Mouse (Mus musculus) frontal cortex, adult (tissue): ENCODE data around the gene Ptpn21.

Experiments
- ATAC-seq: cut with Nextera tagmentation; 2 replicates; pipeline ENCODE4 v1.9.2; 2017; ENCODE audit warnings: mild to moderate bottlenecking, moderate library complexity, mixed read lengths; ENCODE audit not compliant: low TSS enrichment

The Ptpn21 gene

DNA sequence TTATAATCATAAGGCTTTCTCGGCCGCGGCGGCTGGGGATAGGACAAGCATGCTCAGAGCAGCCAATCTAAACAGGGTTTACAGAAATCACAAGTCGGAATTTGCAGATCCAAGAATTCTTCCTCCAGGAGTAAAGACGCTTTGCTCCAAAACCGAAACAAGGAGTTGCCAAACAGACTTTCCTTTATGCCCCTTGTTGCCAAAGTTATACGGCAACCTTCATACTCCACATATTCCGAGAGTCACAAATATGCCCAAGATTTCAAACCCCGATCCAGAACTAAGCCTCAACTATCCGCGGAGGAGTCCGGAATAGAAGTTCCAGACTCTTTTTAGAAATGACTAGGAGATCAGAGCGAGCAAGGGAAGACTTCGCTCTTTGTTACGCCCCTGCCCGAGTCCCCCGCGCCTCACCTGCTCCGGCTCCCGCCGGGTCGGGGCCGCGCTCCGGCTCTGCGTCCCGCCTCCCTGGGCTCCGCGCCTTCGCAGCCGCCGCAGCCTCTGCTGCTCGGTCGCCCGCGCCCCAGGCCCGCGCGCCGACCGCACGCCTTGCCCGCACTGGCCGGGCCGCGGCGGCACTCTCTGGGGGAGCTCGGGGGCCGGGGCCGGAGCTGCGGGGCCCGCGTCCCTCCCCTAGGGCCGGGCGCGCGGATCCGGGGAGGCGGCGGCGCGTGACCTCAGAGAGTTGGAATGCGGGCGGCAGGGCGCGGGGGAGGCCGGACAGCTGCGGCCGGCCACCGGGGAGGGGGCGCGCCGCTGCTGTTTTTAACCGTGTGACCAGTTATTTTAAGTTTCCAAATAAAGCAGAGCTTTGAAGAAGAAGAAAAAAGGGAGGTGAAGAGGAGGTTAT lies at the start of gene Ptpn21:
Ptpn21 (minus strand) TSS at position 455 of the 850 bp plus-strand sequence.
- ATAC-seq: peak; percentile 29

DNA sequence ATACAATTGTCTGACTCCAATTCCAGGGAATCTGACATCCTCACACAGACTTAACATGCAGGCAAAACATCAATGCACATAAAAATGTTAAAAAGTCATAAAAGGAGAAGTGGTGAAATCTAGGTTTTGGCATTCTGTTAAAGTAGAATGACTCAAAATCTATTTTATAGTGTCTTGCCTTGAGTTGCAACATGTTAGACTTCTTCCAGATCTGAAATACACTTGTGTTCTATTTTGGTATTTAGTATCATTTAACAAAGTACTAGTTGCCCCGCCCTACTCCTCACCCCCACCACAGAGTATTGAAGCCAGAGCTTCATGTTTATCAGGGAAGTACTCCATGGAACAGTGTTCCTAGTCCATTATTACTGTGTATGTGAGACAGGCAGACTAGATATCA lies 47.0 kb upstream of the Ptpn21 start:
- no peak for ATAC-seq

DNA sequence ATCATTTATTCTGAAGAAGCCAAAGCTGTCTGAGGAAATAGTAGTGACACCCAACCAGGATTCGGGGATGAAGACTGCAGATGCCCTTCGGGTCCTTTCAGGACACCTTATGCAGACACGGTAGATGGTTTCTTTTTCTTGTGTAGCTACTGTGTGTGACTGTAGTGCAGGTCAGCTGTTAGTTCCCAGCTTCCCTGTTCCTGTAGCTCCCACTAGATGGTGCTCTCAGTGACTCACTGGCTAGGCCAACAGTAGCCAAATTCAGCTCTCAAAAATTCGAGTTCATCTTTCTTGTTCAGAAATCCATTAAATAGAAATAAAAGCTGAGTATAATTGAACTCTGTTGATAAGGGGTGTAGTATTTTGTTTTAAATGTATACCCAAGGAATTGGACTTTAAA lies 41.9 kb upstream of the Ptpn21 start:
- ATAC-seq: peak; percentile 64

DNA sequence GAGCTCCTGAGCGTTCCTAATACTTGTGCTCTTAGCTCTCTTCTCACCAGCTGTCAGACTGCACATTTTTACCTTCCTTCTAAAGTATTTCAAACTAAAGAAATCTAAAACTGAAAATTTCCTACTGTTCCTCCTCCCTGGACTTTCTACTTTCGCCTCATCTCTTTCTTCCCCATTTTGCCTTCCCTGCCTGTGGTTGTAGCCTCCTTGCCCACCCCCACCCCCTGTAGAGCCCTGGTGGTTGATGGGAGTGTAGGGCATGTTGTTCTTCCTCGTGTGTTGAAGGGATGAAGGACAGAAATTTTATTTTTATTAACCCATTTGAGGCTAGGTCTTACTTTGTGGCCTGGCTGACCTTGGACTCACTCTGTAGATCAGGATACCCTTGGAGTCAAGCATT lies 40.3 kb upstream of the Ptpn21 start:
- no peak for ATAC-seq

DNA sequence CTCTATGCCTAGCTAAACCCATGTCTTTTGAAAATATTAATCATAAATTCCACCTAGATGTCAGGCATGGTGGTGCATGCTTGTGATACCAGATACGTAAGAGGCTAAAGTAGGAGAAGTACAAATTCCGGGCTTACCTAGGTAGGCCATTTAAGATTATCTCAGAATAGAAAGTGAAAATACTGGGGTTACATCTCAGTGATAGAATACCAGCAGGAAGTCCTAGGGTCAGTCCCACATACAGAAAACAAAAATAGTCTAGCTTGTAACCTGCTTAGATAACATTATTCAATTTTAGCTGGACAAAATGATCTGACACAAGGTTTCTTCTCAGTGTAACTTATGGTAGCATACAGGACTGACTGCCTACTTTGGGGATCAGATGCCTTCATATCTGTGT lies 29.0 kb upstream of the Ptpn21 start:
- ATAC-seq: no peak

DNA sequence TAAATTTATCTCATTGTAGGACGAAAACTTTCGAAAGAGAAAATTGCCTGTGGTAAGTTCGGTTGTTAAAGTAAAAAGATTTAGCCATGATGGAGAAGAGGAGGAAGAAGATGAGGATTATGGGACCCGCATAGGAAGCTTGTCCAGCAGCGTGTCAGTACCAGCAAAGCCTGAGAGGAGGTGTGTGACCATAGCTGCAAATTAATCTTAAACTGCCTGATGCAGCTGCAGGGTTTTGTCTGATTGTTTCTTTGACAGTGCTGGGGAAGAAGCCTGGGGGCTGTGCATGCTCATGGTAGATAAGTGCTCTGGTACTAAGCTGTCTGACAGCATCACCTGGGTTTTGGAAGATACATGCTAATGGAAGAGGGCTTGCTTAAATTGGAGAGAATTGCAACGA lies 22.5 kb upstream of the Ptpn21 start:
- ATAC-seq: no peak

DNA sequence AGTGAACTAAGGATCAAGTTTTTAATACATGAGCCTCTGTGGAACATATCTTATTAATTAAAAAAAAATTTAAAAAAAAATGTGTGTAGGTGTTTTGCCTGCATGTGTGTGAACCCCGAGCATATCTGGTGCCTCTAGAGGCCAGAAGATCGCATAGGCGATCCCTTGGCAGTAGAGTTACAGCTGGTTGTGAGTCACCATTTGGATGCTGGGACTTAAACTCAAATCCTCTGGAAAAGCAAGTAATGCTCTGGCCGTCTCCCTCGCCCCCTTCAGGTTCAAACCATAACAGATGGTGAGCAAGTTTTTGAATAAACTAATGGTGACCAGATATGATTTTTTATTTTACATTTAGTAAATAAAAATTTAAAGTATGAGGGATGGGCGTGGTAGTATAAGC lies 20.4 kb upstream of the Ptpn21 start:
- ATAC-seq: no peak

DNA sequence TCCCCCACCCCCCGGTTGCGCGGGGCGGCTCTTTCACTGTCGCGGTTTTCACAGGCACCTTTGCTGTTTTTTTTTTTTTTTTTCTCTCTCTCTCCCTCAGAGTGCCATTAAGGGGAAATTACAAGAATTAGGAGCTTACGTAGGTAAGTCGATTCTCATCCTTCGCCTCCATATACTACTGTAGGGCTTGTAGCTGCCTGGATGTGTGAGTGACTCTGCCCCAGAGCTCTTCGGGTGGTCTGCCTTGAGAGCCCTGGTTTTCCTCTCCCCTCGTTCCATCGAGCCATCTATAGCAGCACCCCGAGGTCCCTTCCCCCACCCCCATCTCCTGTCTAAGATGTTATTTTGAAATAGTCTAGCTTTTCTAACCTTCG lies 10.2 kb upstream of the Ptpn21 start:
- ATAC-seq: 0 out of 2 replicates have a peak, but pooled peaks have one; percentile 31

DNA sequence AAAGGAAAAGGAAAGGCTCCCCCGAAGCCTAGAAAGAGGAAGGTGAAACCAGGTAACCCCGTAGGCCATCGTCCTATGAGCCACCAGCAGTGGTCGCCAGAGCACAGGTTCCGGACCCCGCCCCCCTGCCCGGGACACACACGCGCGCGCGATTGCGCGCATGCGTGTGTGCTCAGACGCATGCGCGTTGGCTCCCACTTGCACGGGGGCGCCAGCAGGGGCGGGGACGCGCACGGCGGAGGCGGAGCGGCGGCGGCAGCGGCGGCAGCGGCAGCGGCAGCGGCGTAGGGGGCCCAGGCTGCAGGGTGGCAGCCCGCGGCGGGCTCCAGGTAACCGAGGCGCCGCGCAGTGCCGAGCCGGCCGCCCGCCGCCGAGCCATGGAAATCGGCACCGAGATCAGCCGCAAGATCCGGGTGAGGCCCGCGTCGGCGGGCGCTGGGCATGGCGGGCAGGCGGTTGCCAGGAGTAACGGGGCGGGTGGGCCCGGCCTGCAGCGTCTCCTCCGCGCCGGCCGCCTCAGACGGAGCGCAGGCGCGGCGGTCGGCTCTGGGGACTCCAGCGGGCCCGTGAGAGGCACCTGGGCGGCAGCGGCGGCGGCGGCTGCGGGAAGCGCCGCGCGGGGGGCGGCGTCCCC lies 9.7 kb upstream of the Ptpn21 start, which contains the start of gene Zc3h14:
Zc3h14 (plus strand) TSS at position 219 of the 634 bp plus-strand sequence.
- peak; percentile 82 for ATAC-seq

DNA sequence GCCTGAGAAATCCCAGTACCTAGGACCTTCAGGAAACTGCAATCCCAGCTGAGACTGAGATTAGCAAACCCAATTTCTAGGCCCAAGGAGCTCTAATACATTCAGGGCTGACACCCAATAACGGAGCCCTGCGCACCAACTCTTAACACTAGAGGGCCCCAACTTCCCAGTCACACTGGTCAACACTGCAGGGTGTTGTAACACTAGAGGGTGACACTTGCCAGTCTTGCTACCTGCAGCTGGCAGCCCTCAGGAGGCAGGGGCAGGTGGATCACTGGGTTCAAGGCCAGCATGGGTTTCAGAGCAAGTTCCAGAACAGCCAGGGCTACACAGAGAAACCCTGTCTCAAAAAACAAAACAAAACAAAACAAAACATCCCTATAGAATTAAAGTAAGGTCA lies 8.9 kb upstream of the Ptpn21 start:
- ATAC-seq: no peak

DNA sequence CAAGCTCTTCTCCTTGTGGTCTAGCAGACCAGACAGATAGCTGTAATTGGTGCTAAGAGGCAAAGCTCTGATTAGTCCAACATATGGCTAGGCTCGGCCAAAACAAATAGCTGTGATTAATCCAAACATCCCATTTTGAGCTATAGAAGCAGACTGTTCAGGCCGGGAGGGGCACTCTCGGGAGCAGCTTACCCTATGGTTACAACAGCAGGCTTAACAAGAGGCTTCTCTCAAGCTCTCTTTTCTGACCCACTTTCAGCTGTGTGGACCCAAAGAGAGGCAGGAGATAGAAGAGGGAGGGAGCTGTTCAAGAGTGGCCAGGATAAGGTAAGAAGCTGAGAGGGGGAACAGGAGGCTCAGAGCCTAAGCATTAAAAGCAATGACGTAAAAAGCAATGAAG lies 8.4 kb upstream of the Ptpn21 start:
- peak; percentile 24; the same call in 1 of the 2 replicates for ATAC-seq

DNA sequence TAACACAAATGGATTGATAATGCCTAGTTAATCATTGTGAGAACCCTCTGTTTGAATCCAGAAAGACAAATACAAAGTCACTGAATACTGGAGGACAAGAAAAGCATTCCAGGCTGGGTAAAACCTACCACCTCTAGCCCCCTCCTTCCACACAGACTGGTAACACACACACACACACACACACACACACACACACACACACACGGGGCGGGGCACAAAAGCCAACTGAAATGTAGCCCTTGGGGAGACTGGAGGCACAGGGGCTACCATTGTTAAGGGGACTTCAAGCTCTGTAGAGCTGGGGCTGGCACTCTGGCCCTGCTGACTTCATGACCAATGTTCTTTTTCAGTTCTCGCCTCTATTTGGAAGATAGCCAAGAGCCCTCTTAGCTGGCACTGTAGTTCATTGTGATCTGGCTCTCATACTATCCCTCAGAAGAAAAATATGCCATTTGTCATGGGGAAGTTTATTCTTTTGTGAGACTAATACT lies 3.9 kb upstream of the Ptpn21 start:
- ATAC-seq: no peak

DNA sequence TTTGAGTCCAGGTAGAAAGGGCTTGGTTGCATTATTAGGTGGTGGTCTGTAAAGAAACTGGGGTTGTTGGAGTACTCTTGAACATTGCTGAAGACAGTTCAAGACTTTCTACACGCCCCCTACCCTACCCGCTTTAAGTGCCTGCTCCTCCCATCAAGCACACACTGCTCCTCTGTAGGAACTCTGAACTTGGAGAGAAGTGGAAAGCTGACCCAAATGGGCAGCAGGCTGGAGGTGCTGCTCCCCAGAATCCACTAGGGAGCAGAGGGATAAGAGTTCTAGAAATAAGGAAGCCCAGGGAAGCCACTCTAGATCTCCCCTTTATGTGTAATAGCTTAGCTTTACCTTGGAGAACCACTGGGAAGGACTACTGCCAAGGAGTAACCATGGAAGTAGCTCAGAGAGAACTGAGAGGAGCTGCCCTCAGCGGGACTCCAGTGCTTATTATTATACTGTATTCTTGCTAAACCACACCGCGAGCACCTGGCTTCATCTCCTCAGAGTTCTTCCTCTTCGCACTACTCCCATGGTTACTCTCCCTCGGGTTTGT lies 671 bp upstream of the Ptpn21 start:
- 0 out of 2 replicates have a peak, but pooled peaks have one; percentile 5 for ATAC-seq

DNA sequence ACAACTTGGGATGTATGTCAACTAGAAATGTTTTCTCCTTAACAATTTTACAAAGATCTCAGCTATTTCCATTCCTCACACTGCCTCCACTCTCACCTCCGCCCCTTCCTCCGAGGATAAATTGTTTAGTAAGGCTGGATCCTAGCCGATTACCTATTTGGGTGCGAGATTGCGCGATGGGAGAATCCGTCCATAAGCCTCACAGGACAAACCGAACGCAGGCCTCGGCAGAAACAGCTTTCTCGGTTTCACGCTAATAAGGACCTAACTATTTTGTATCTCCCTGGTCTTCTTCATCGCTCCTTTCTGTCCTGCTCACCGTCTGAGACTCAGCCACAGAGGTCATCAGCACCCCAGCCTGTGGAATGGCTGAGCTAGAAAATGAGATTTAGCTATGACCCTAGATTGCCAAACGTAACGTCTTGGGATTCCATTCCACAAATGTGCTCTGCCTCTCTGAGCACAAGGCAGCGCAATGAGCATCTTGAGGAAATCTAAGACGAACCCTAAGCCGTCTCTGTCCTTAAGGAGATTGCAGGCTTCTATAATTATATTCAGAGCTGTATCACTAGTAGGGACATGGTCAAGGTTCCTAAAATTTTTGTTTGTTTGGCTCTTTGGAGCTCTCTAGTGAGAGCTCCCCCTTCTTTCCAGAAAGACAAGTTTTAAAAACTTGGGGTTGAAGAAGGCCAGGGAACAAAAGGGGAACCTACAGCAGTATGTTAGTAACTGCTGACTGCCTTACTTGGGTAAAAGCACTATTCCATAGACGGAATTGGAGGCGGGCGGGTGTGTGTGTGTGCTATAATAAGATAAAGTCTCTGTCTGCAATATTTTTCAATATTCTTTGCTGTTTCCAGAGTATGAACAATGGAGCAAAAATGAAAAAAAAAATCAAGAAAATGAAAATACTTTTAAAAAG lies 2.1 kb downstream of the Ptpn21 start:
- ATAC-seq: peak; percentile 13; the same call in 1 of the 2 replicates

DNA sequence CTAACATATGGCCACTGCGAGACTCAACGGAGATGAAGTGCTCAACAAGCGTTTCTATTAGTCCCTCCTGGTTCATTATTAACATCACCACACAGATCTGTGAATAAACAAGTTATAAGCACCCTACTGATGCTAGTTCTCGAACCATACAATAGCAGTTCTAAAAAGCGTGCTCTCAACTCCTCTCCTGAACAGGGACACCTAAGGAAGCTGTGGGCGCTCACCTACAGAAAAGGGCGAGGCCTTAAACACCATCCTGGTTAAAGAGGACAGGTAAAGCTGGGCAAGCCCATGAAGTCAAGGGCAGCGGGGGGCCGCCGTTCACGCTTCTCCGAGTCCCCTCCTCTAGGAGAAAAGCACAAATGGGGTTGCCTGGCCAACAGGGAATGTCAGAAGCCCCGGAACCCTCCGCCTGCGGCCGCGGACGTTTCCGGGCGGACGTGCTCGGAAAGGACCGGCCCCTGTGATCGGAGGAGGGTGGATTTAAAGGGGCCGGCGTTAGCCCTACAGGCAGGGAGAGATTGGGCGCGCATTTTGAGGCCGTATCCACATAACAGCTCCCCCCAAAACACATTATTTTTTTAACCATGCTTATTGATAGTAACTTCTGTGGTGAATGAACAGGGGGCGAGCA lies 2.8 kb downstream of the Ptpn21 start:
- peak; percentile 82 for ATAC-seq

DNA sequence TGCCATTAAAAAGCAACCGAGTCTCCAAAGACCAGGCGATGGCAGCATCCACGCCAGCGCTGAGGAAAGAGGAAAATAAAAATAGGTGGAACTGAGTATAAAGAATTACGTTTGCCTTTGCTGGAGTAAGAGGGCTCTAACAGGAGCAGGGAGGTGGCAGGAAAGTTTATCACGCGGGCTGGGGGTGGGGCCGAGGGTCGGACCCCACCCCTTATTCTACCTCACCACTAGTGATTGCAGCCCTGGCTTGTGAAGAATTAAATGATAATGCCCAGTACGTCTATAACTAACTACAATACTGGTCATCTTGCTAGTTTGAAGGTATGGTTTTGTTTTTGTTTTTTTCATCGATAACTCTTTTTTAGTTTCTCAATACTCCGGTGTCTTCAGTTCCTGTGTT lies 3.4 kb downstream of the Ptpn21 start:
- no peak for ATAC-seq

DNA sequence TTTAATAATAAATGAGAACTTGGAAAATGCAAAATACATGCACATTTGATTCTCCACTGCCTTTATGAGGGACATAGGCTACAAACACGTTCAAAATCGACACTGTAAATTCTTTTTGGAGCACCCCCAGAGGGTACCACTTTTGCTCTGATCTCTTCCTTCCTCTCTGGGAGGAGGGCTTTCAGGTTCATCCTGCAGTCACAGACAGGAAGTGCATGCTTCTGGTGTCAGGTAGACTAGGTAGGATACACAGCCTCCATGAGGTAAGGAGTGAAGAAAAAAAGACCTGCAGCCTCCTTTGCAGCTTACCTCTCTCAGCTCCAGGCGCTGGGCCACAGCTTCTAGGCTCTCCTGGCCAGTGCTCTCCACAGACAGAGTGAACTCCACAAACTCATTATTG lies 4.0 kb downstream of the Ptpn21 start:
- no peak for ATAC-seq

DNA sequence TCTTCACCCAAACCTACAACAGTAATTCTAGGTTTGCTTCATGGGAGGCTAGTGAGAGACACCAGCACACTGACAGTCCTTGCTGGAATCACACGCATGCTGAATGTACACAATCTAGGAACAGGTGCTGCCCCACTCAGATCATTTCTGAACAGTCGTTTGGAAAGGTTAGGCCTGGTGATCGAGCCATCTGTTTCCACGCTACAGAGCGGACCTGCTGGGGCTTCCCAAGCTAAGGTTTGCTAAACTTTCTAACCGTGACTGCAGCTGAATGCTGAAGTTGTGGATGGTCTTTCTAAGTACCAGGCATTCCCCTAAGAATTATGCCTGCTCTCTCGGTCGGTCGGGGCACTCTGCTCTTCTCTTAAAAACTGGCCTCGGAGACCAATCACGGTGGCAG lies 6.5 kb downstream of the Ptpn21 start:
- ATAC-seq: no peak

DNA sequence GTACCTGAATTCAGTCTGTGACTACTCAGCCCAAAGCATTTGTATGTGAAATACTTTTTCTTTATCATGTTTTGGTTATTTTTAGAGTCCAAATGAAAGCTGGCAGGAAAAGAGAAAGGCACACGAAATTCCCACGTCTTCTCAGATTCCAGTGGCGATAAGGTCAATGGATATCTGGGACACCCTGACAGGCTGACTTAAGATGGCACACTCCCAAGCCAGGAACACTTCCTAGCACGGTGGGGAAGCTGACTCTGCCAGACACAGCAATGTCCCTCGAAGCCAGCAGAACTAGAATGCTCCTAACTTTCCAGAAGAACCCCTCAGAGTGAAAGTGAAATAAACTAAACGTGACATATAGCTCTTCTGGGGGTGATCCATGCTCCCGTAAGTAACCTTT lies 10.0 kb downstream of the Ptpn21 start:
- ATAC-seq: no peak

DNA sequence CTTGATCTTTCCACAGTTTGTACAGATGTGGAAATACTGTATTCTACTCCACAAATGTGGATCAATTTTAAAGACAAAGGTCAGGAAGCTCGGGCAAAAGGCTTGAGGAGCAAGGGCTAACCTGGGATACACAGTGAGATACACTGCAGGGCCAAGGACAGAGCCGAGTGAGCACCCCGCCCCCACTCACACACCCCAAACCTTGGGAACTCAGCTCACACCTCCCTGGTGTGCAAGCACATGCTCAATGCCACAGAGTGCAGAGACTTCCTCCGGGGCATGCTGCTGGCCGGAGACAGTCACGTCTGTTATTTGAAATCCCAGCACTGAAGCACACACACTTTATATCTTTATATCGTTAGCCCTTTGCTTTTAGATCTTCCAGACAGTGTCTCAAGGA lies 11.1 kb downstream of the Ptpn21 start:
- no peak for ATAC-seq

DNA sequence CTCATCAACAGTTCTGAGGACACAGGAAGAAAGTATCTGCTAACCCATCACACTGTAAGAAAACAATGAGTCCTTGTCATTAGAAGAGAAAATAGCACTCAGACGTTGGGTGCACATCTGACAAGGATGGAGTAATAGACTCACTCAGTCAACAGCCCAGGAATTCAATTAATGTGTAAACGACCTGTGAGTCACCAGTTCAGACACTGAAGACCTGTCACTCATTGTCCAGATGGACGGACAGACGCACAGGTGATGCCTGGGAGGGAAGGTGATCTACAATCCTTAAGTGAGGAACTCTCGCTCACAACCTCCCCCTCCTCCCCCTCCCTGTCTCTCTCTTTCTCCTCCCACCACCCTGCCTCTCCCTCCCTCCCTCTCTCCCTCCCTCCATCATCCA lies 12.2 kb downstream of the Ptpn21 start:
- ATAC-seq: no peak
